Mouse (Mus musculus): ENCODE measurements at regions not wholly inside any gene's neighbourhood (a gene's known extent, or its start where the extent isn't known, plus 50 kb on each side); places are given as distances from the start of the nearest gene placed in this dataset.

DNA sequence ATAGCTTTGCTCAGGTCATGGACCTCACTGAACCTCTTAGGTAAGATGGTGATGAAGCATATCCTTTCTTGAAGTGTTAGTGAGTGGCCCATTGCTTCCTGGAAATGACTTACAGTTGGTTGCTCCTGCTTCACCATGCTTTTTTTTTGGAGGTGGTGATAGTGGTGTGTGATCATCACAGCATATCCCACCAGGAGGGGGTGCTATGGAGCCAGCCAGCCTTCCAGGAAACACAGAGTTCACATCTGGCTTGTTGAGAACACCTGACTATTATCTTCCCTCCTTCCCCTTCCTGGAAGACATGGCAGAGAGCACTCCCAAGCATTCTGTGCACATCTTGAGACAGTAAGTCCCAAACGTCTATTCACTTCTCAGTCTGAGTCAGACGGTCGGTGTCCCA is 586.6 kb upstream of the Sall1 start:
- Histone ChIP-seq H3K27ac (no peak overlapping the region), H3K9me3 (ENCODE audit: control insufficient read depth, low read length) (no peaks in the 10 kb centered on the region), H3K27me3 (ENCODE audit: control insufficient read depth, insufficient read depth, low read length) (no peaks in the 10 kb centered on the region), H3K9ac (replicated peaks) (no peak overlapping the region), H3K36me3 (replicated peaks; ENCODE audit: control insufficient read depth, insufficient read depth, low read depth) (no peaks in the 10 kb centered on the region), H3K4me2 (ENCODE audit: low read depth) (no peak overlapping the region), H3K4me1 (replicated peaks; ENCODE audit: control insufficient read depth in 2 of 2, insufficient read depth in 2 of 2, low read length in 1 of 2) (peaks cover 0 to 2% of the 10 kb centered on the region in 2 experiments; a peak in 1 of 4 replicates), H3K4me3 (ENCODE audit: insufficient read depth in 1 of 2, low read depth in 2 of 2, low read length in 2 of 2) (no peak overlapping the region)
- 56% methylated on average over 3 of the region's 3 CpGs for WGBS (ENCODE audit: insufficient replicate concordance)
- DNase-seq (ENCODE audit: low read depth in 3 of 3, low spot score in 3 of 3) (no peak), ATAC-seq (ENCODE audit: insufficient read depth) (no peak)
- TF ChIP-seq CTCF (IDR thresholded peaks at IDR 0.05; ENCODE audit: low read depth) (peak; percentile 52), EP300 (IDR thresholded peaks at IDR 0.05; ENCODE audit: low read depth) (no peak)

GRCm38 (mm10) chr8:89618089-89618488 is 574.1 kb upstream of the Sall1 start:
- Histone ChIP-seq H3K27ac (no peak overlapping the region), H3K9ac (replicated peaks) (no peak overlapping the region), H3K4me1 (replicated peaks; ENCODE audit: control insufficient read depth in 2 of 2, insufficient read depth in 2 of 2, low read length in 1 of 2) (peaks cover 0 to 6% of the 10 kb centered on the region in 2 experiments; a peak in 1 of 4 replicates), H3K4me3 (ENCODE audit: insufficient read depth in 1 of 2, low read depth in 2 of 2, low read length in 2 of 2) (no peak overlapping the region), H3K27me3 (ENCODE audit: control insufficient read depth, insufficient read depth, low read length) (no peaks in the 10 kb centered on the region), H3K9me3 (ENCODE audit: control insufficient read depth, low read length) (no peaks in the 10 kb centered on the region), H3K36me3 (replicated peaks; ENCODE audit: control insufficient read depth, insufficient read depth, low read depth) (no peaks in the 10 kb centered on the region), H3K4me2 (ENCODE audit: low read depth) (no peak overlapping the region)
- peak; percentile 74; the same call in 1 of the 2 replicates for ATAC-seq (ENCODE audit: insufficient read depth)
- 22% methylated on average over 7 of the region's 7 CpGs for WGBS (ENCODE audit: insufficient replicate concordance)
- DNase-seq (ENCODE audit: low read depth in 3 of 3, low spot score in 3 of 3): peak in 2 of 3 experiments; percentile 22 to 29
- TF ChIP-seq EP300 (IDR thresholded peaks at IDR 0.05; ENCODE audit: low read depth) (peak; percentile 45), CTCF (IDR thresholded peaks at IDR 0.05; ENCODE audit: low read depth) (no peak)

DNA sequence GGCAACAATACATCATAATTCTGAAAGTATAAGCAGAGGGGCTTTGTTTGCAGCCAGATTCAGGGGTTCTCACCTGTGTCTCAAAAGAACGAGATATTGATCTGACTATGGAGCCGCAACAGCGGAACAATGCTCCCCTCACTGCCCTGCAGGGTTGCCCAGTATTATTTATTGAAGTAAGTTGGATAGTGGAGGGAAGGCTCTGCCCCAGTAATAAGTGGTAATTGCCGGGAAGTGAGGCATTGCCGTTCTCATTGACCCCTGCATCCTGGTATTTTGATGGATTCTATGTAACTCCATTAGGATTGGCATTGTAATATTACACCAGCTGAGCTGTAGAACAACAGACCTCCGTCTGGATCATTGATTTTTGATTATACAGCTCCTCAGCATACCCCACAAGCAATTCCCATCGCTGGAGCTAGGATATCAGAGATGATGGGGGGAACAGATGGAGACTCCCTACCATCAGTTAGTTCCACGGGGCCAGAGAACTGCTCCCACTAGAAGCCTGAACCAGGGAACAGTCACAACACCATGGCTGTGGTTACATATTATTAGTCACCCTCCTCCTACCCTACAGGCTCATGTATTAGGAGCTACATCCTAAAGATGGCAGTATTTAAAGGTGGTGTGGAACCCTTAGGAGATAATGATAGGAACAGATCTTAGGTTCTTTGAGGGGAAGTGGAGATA is 572.0 kb upstream of the Sall1 start:
- Histone ChIP-seq H3K9ac (replicated peaks) (no peak overlapping the region), H3K4me2 (ENCODE audit: low read depth) (no peak overlapping the region), H3K27me3 (ENCODE audit: control insufficient read depth, insufficient read depth, low read length) (no peaks in the 10 kb centered on the region), H3K27ac (no peak overlapping the region), H3K9me3 (ENCODE audit: control insufficient read depth, low read length) (no peaks in the 10 kb centered on the region), H3K36me3 (replicated peaks; ENCODE audit: control insufficient read depth, insufficient read depth, low read depth) (no peaks in the 10 kb centered on the region), H3K4me1 (replicated peaks; ENCODE audit: control insufficient read depth in 2 of 2, insufficient read depth in 2 of 2, low read length in 1 of 2) (peaks cover 0 to 6% of the 10 kb centered on the region in 2 experiments; a peak in 1 of 4 replicates), H3K4me3 (ENCODE audit: insufficient read depth in 1 of 2, low read depth in 2 of 2, low read length in 2 of 2) (no peak overlapping the region)
- WGBS (ENCODE audit: insufficient replicate concordance): 71% methylated on average over 8 of the region's 8 CpGs
- DNase-seq (ENCODE audit: low read depth in 3 of 3, low spot score in 3 of 3): no peak
- ATAC-seq (ENCODE audit: insufficient read depth): no peak
- TF ChIP-seq CTCF (IDR thresholded peaks at IDR 0.05; ENCODE audit: low read depth) (no peak), EP300 (IDR thresholded peaks at IDR 0.05; ENCODE audit: low read depth) (no peak)

DNA sequence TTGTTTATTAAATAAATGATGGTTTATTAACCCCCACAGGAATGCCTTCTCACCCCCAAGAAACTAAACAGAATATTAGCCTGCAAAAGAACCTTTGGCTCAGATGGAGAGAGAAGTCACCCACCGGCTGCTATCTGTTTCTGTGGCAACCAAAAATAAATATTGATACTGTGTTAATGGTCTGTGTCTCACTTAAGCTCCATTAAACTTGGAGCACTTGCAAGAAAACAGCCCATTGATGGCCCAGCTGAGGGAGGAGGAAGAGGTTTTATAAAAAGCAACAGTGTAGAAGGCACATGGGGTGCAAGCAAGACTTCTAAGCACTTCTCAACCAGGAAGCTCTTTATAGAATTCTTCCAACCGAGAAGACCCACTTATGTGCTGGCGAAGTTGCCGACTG is 565.1 kb upstream of the Sall1 start:
- Histone ChIP-seq H3K4me2 (ENCODE audit: low read depth) (no peak overlapping the region), H3K9ac (replicated peaks) (no peak overlapping the region), H3K4me1 (replicated peaks; ENCODE audit: control insufficient read depth in 2 of 2, insufficient read depth in 2 of 2, low read length in 1 of 2) (no peaks in the 10 kb centered on the region), H3K4me3 (ENCODE audit: insufficient read depth in 1 of 2, low read depth in 2 of 2, low read length in 2 of 2) (no peak overlapping the region), H3K27me3 (ENCODE audit: control insufficient read depth, insufficient read depth, low read length) (no peaks in the 10 kb centered on the region), H3K27ac (no peak overlapping the region), H3K36me3 (replicated peaks; ENCODE audit: control insufficient read depth, insufficient read depth, low read depth) (no peaks in the 10 kb centered on the region), H3K9me3 (ENCODE audit: control insufficient read depth, low read length) (no peaks in the 10 kb centered on the region)
- no peak for ATAC-seq (ENCODE audit: insufficient read depth)
- DNase-seq (ENCODE audit: low read depth in 3 of 3, low spot score in 3 of 3): no peak
- TF ChIP-seq CTCF (IDR thresholded peaks at IDR 0.05; ENCODE audit: low read depth) (no peak), EP300 (IDR thresholded peaks at IDR 0.05; ENCODE audit: low read depth) (no peak)
- 57% methylated on average over 4 of the region's 4 CpGs for WGBS (ENCODE audit: insufficient replicate concordance)

DNA sequence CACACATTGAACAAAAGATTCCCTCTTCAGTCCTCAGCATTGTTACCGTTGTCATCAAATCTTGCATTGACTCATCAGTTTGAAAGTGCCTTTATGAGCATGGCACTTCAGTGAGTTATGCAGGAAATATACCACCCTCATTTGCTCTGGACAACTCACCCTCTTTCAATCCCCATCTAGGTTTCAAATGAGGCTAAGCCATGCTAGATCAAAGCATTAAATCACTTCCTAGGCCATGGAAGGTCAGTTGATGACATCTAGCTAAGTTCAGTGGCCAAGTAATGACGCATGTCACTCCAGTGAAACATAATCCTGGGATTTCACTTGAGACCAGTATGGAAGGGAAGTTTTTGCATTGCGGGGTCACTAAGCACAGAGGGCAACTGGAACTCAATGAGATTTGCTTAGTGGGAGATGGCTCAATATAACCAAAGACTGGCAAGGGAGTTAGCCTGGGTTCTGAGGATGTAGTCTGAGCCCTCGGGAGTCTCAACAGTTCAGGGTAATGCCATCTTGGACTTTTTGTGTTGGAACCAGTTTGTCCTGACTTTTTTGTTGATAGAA is 562.0 kb upstream of the Sall1 start:
- Histone ChIP-seq H3K27me3 (ENCODE audit: control insufficient read depth, insufficient read depth, low read length) (no peaks in the 10 kb centered on the region), H3K27ac (no peak overlapping the region), H3K36me3 (replicated peaks; ENCODE audit: control insufficient read depth, insufficient read depth, low read depth) (no peaks in the 10 kb centered on the region), H3K4me3 (ENCODE audit: insufficient read depth in 1 of 2, low read depth in 2 of 2, low read length in 2 of 2) (no peak overlapping the region), H3K4me1 (replicated peaks; ENCODE audit: control insufficient read depth in 2 of 2, insufficient read depth in 2 of 2, low read length in 1 of 2) (no peaks in the 10 kb centered on the region), H3K4me2 (ENCODE audit: low read depth) (no peak overlapping the region), H3K9me3 (ENCODE audit: control insufficient read depth, low read length) (no peaks in the 10 kb centered on the region), H3K9ac (replicated peaks) (no peak overlapping the region)
- WGBS (ENCODE audit: insufficient replicate concordance): 63% methylated on average over 4 of the region's 4 CpGs
- ATAC-seq (ENCODE audit: insufficient read depth) (no peak), DNase-seq (ENCODE audit: low read depth in 3 of 3, low spot score in 3 of 3) (no peak)
- TF ChIP-seq EP300 (IDR thresholded peaks at IDR 0.05; ENCODE audit: low read depth) (no peak), CTCF (IDR thresholded peaks at IDR 0.05; ENCODE audit: low read depth) (no peak)
